Mouse (Mus musculus) embryonic fibroblast, embryonic 13.5 days (primary cell): ENCODE results near the gene Ppp1r35.

Experiments
- CTCF ChIP-seq: IDR thresholded peaks from 2 replicates; pipeline ENCODE4 v1.5.1; 2011; ENCODE audit warnings: mild to moderate bottlenecking, control low read depth, low read length, moderate library complexity, borderline replicate concordance; ENCODE audit not compliant: insufficient read depth
- POLR2A ChIP-seq: IDR thresholded peaks from 2 replicates; pipeline ENCODE4 v1.6.1; 2011; ENCODE audit warnings: low read depth, mild to moderate bottlenecking, control low read depth, low read length, moderate library complexity

DNA sequence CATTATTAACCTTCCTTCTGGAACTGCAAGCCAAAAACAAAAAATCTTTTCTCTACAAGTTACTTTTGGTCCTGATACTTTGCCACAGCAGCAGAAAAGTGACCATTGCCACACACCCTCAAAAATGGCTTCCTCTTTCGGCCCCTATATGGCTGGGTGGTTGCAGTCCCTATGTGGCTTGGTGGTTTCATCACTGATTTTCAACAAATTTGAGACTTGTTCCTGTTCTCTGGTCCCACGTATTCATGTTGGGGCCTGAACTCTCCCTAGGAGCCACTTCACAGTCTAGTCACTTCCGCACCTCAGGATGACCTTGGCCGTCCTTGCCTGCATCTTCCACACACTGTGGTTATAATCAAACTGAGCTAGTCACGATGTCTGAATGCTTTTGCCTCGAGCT, 50.0 kb downstream of the Ppp1r35 start:
- TF ChIP-seq CTCF (no peak), POLR2A (no peak)
